Mouse (Mus musculus) neural tube, embryonic 10.5 days (tissue): ENCODE data around the gene Alx3.
A peak's percentile ranks its signal among the peaks of the same experiment; 100 is the strongest.

Experiments used
- DNase-seq: peaks from one replicate; pipeline ENCODE4 v3.0.0-alpha.2; 2017; ENCODE audit warnings: low spot score; ENCODE audit errors: extremely low spot score

Alx3 gene

GRCm38 (mm10) chr3:107594662-107595263, at the start of gene Alx3:
Alx3 (plus strand) TSS chr3:107595031.
- DNase-seq: peak; percentile 50

GRCm38 (mm10) chr3:107545278-107545677, 49.6 kb upstream of the Alx3 start:
- peak; percentile 29 for DNase-seq

- DNase-seq: peak; percentile 75
These were observed 49.0 kb upstream of the Alx3 start for GRCm38 (mm10) chr3:107545716-107546412.

- no peak for DNase-seq
These were observed 47.9 kb upstream of the Alx3 start for GRCm38 (mm10) chr3:107546956-107547355.

- DNase-seq: peak; percentile 68
These were observed 44.3 kb upstream of the Alx3 start for GRCm38 (mm10) chr3:107550409-107551049.

GRCm38 (mm10) chr3:107554842-107555241, 40.0 kb upstream of the Alx3 start, which contains the start of gene Ubl4b:
Ubl4b (minus strand) TSS chr3:107555073.
- DNase-seq: no peak

GRCm38 (mm10) chr3:107558740-107559139, 36.1 kb upstream of the Alx3 start:
- no peak for DNase-seq

- DNase-seq: peak; percentile 77
These were observed 35.6 kb upstream of the Alx3 start for GRCm38 (mm10) chr3:107559183-107559582.

GRCm38 (mm10) chr3:107562104-107562503, 32.7 kb upstream of the Alx3 start:
- DNase-seq: no peak

- no peak for DNase-seq
These were observed 32.2 kb upstream of the Alx3 start for GRCm38 (mm10) chr3:107562591-107562990.

GRCm38 (mm10) chr3:107563880-107564279, 31.0 kb upstream of the Alx3 start:
- DNase-seq: no peak

- DNase-seq: no peak
These were observed 29.5 kb upstream of the Alx3 start for GRCm38 (mm10) chr3:107565331-107565730.

- DNase-seq: no peak
These were observed 27.1 kb upstream of the Alx3 start for GRCm38 (mm10) chr3:107567766-107568165.

GRCm38 (mm10) chr3:107568721-107569120, 26.1 kb upstream of the Alx3 start:
- no peak for DNase-seq

GRCm38 (mm10) chr3:107571205-107571604, 23.6 kb upstream of the Alx3 start:
- DNase-seq: no peak

GRCm38 (mm10) chr3:107576807-107577206, 18.0 kb upstream of the Alx3 start:
- no peak for DNase-seq

GRCm38 (mm10) chr3:107577810-107578390, 16.9 kb upstream of the Alx3 start:
- no peak for DNase-seq

GRCm38 (mm10) chr3:107579466-107579865, 15.4 kb upstream of the Alx3 start:
- DNase-seq: peak; percentile 71

- DNase-seq: peak; percentile 47
These were observed 13.5 kb upstream of the Alx3 start for GRCm38 (mm10) chr3:107581103-107582010.

- DNase-seq: no peak
These were observed 12.5 kb upstream of the Alx3 start for GRCm38 (mm10) chr3:107582130-107582874.
